Mouse (Mus musculus) megakaryocyte, embryonic 14.5 days (primary cell): ENCODE results near the gene Akr1b8.

ENCODE experiments used
- FLI1 ChIP-seq: IDR thresholded peaks from 2 replicates; pipeline ENCODE4 v1.6.1; 2012; ENCODE audit warnings: low read length, inconsistent platforms, mixed read lengths
- GATA1 ChIP-seq: IDR thresholded peaks from 3 replicates; pipeline ENCODE4 v1.6.1; 2012; ENCODE audit warnings: mixed read lengths, low read length, inconsistent platforms, borderline replicate concordance

DNA sequence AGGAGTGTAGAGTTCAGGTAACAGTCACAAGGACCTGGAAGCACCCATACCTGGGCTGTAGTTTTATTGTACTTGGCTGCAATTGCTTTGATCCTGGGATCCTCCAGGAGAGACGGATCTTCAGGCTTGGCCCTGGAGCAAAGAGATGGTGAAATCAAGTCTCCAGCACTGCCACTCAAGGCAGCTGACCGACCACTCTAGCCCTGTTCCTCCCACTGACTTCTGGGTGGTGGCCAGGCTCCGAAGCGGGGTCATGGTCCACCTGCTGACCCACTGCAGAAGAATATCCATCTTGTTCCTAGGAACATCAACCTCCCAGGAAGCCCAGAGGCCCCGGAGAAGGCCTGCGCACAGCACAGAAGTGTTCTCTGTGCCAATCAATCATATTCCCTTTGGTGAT is 44.4 kb upstream of the Akr1b8 start:
- no peak for TF ChIP-seq GATA1
- TF ChIP-seq FLI1 = no peak
